Mouse (Mus musculus) testis, adult 2 months (tissue): Measurements from ENCODE around the gene Dmbt1. TPM values are rescaled to one million over a fixed set of nuclear protein-coding genes. Genes with fewer than 3 reads are reported as not detected.

Source experiments
- H3K27ac ChIP-seq: fragments of 200-500 bp; 2 replicates; pipeline ENCODE4 v1.5.1; 2012; ENCODE audit warnings: low read depth, low read length; ENCODE audit not compliant: control insufficient read depth, insufficient read depth
- H3K27me3 ChIP-seq: fragments of 200-500 bp; 2 replicates; pipeline ENCODE4 v1.6.1; 2012; ENCODE audit warnings: mild to moderate bottlenecking, low read length, moderate library complexity; ENCODE audit not compliant: control insufficient read depth, insufficient read depth
- H3K36me3 ChIP-seq: fragments of 200-500 bp; 2 replicates; pipeline ENCODE4 v1.6.1; 2012; ENCODE audit warnings: mild to moderate bottlenecking, low read length; ENCODE audit not compliant: control insufficient read depth, insufficient read depth
- H3K4me1 ChIP-seq: fragments of 200-500 bp; 2 replicates; pipeline ENCODE4 v1.6.1; 2012; ENCODE audit warnings: low read length; ENCODE audit not compliant: control insufficient read depth, insufficient read depth
- H3K4me3 ChIP-seq: fragments of 200-500 bp; 2 replicates; pipeline ENCODE4 v1.5.1; 2012; ENCODE audit warnings: low read depth, mild to moderate bottlenecking, low read length, moderate library complexity, mixed read lengths; ENCODE audit not compliant: control insufficient read depth
- CTCF ChIP-seq: fragments of 200-500 bp; IDR thresholded peaks from 2 replicates; pipeline ENCODE4 v1.5.1; 2012; ENCODE audit warnings: low read depth, mild to moderate bottlenecking, inconsistent platforms, low read length, moderate library complexity; ENCODE audit not compliant: control insufficient read depth, insufficient read depth, insufficient replicate concordance
- POLR2A ChIP-seq: fragments of 200-500 bp; IDR thresholded peaks from 2 replicates; pipeline ENCODE4 v1.6.1; 2012; ENCODE audit warnings: low read depth, mild to moderate bottlenecking, inconsistent platforms, low read length, moderate library complexity; ENCODE audit not compliant: control insufficient read depth
- polyA plus RNA-seq: library from polyadenylated mRNA; depleted of rRNA; stranded (reverse); fragments of >200 nt; gene quantifications from 2 replicates; pipeline ENCODE4 v1.2.3, GENCODE M21; 2012

Dmbt1 gene
- polyA plus RNA-seq, 1 experiment, result 0.36 TPM

GRCm38 (mm10) chr7:130991174-130991789, 40.6 kb upstream of the Dmbt1 start:
- TF ChIP-seq POLR2A, result no peak
- TF ChIP-seq CTCF, result no peak
- H3K4me3 ChIP-seq, result no peak overlapping the region

GRCm38 (mm10) chr7:130993907-130994306, 37.9 kb upstream of the Dmbt1 start:
- TF ChIP-seq CTCF, result peak; percentile 18; the same call in 1 of the 2 replicates
- TF ChIP-seq POLR2A, result no peak
- Histone ChIP-seq H3K27me3 (no peaks in the 10 kb centered on the region), H3K4me3 (no peak overlapping the region), H3K4me1 (peaks cover 7% of the 10 kb centered on the region), H3K36me3 (no peaks in the 10 kb centered on the region), H3K27ac (no peak overlapping the region)

More at GRCm38 (mm10) chr7:130991174-130991789, 40.6 kb upstream of the Dmbt1 start:
- Histone ChIP-seq H3K27me3 (no peaks in the 10 kb centered on the region), H3K4me1 (peaks cover 8% of the 10 kb centered on the region), H3K27ac (no peak overlapping the region), H3K36me3 (no peaks in the 10 kb centered on the region)

GRCm38 (mm10) chr7:131001976-131002726, 29.7 kb upstream of the Dmbt1 start:
- Histone ChIP-seq H3K36me3 (no peaks in the 10 kb centered on the region), H3K4me1 (no peaks in the 10 kb centered on the region), H3K27ac (no peak overlapping the region), H3K27me3 (no peaks in the 10 kb centered on the region), H3K4me3 (no peak overlapping the region)
- TF ChIP-seq CTCF (no peak), POLR2A (no peak)

- no peak overlapping the region for H3K27ac ChIP-seq
- H3K36me3 ChIP-seq, result no peaks in the 10 kb centered on the region
- no peaks in the 10 kb centered on the region for H3K4me1 ChIP-seq
- H3K4me3 ChIP-seq, result no peak overlapping the region
- H3K27me3 ChIP-seq, result no peaks in the 10 kb centered on the region
- TF ChIP-seq CTCF (no peak), POLR2A (no peak)
These were observed 27.8 kb upstream of the Dmbt1 start for GRCm38 (mm10) chr7:131004071-131004470.

- H3K27me3 ChIP-seq, result no peaks in the 10 kb centered on the region
- H3K4me3 ChIP-seq, result no peak overlapping the region
- no peaks in the 10 kb centered on the region for H3K4me1 ChIP-seq
- no peaks in the 10 kb centered on the region for H3K36me3 ChIP-seq
- H3K27ac ChIP-seq, result no peak overlapping the region
- TF ChIP-seq CTCF, result no peak
- TF ChIP-seq POLR2A, result no peak
These were observed 24.6 kb upstream of the Dmbt1 start for GRCm38 (mm10) chr7:131007221-131007620.

- no peak for TF ChIP-seq POLR2A
- no peak for TF ChIP-seq CTCF
- no peak overlapping the region for H3K4me3 ChIP-seq
- H3K27ac ChIP-seq, result no peak overlapping the region
- no peaks in the 10 kb centered on the region for H3K36me3 ChIP-seq
- no peaks in the 10 kb centered on the region for H3K27me3 ChIP-seq
- H3K4me1 ChIP-seq, result no peaks in the 10 kb centered on the region
These were observed 22.7 kb upstream of the Dmbt1 start for GRCm38 (mm10) chr7:131009178-131009577.

- no peaks in the 10 kb centered on the region for H3K36me3 ChIP-seq
- TF ChIP-seq POLR2A (no peak), CTCF (no peak)
- no peak overlapping the region for H3K27ac ChIP-seq
- no peaks in the 10 kb centered on the region for H3K27me3 ChIP-seq
- H3K4me1 ChIP-seq, result no peaks in the 10 kb centered on the region
- H3K4me3 ChIP-seq, result no peak overlapping the region
These were observed 20.0 kb upstream of the Dmbt1 start for GRCm38 (mm10) chr7:131011901-131012300.
